Mouse (Mus musculus) liver, embryonic 14.5 days (tissue): Measurements from ENCODE around the gene Pnpla1. TPM values are rescaled to one million over a fixed set of nuclear protein-coding genes. Genes with fewer than 3 reads are reported as not detected.

ENCODE experiments used
- ATAC-seq: fragments of 200-750 bp; cut with Nextera tagmentation; 2 replicates; pipeline ENCODE4 v1.8.0; 2017; ENCODE audit warnings: moderate number of reproducible peaks, mild to moderate bottlenecking, moderate library complexity; ENCODE audit not compliant: insufficient read depth
- DNase-seq, 3 experiments: peaks; one replicate each; pipeline ENCODE4 v3.0.0-alpha.2; 2012 to 2013; ENCODE audit warnings: low read depth in 3 of 3, low spot score in 3 of 3
- H3K27ac ChIP-seq: fragments of 300-500 bp; sonication (generic); 2 replicates; pipeline ENCODE4 v1.5.1; 2014; ENCODE audit warnings: moderate library complexity, mild to moderate bottlenecking, control low read depth, inconsistent platforms
- H3K27me3 ChIP-seq: fragments of 300-500 bp; sonication (generic); 2 replicates; pipeline ENCODE4 v1.6.1; 2014; ENCODE audit warnings: mild to moderate bottlenecking, low read length, moderate library complexity; ENCODE audit not compliant: control insufficient read depth, insufficient read depth
- H3K36me3 ChIP-seq: fragments of 300-500 bp; sonication (generic); replicated peaks from 2 replicates; pipeline ENCODE4 v1.6.1; 2014; ENCODE audit warnings: low read depth; ENCODE audit not compliant: control insufficient read depth, insufficient read depth
- H3K4me1 ChIP-seq, 2 experiments: fragments of 200-500 bp in 1 of 2; fragments of 300-500 bp in 1 of 2; sonication (generic) in 1 of 2; replicated peaks; 2 replicates each; pipeline ENCODE4 v1.6.1; 2012 to 2014; ENCODE audit warnings: antibody characterized with exemption in 1 of 2, inconsistent platforms in 1 of 2, low read length in 1 of 2; ENCODE audit not compliant: control insufficient read depth in 2 of 2, insufficient read depth in 2 of 2
- H3K4me2 ChIP-seq: fragments of 300-500 bp; sonication (generic); 2 replicates; pipeline ENCODE4 v1.6.1; 2014; ENCODE audit warnings: low read depth, mild to moderate bottlenecking, control low read depth, moderate library complexity
- H3K4me3 ChIP-seq, 2 experiments: fragments of 200-500 bp in 1 of 2; fragments of 300-500 bp in 1 of 2; sonication (generic) in 1 of 2; 2 replicates each; pipeline ENCODE4 v1.5.1; 2012 to 2014; ENCODE audit warnings: low read depth in 2 of 2, low read length in 2 of 2, mild to moderate bottlenecking in 2 of 2, control low read depth in 1 of 2, inconsistent platforms in 1 of 2, moderate library complexity in 1 of 2; ENCODE audit not compliant: insufficient read depth in 1 of 2
- H3K9ac ChIP-seq: fragments of 300-500 bp; sonication (generic); replicated peaks from 2 replicates; pipeline ENCODE4 v1.6.1; 2014; ENCODE audit warnings: mild to moderate bottlenecking, control low read depth, moderate library complexity
- H3K9me3 ChIP-seq: fragments of 300-500 bp; sonication (generic); 2 replicates; pipeline ENCODE4 v1.6.1; 2016; ENCODE audit warnings: low read length, mixed read lengths; ENCODE audit not compliant: control insufficient read depth
- CTCF ChIP-seq: IDR thresholded peaks from 2 replicates; pipeline ENCODE4 v1.5.1; 2016; ENCODE audit warnings: antibody characterized with exemption, low read depth, control low read depth
- EP300 ChIP-seq: IDR thresholded peaks from 2 replicates; pipeline ENCODE4 v1.6.1; 2016; ENCODE audit warnings: antibody characterized with exemption, low read depth
- WGBS: fragments of 180-500 bp; shearing (Covaris S2); extraction: QIAGEN DNeasy Blood & Tissue Kit; methylation state at CpG from one replicate; pipeline ENCODE4 v1.1.7; 2014; ENCODE audit not compliant: insufficient replicate concordance; 5-methylcytosine and 5-hydroxymethylcytosine counted together
- polyA plus RNA-seq, 2 experiments: library from polyadenylated mRNA; depleted of rRNA in 1 of 2; stranded (reverse) in 1 of 2; unstranded in 1 of 2; fragments of >200 nt; fragmentation: Nextera tagmentation in 1 of 2; extraction: Ambion mirVana in 1 of 2; gene quantifications; 2 replicates each; pipeline versions ENCODE4 v1.2.1 to v1.2.3; 2012 to 2014

The Pnpla1 gene
- polyA plus RNA-seq, 2 experiments = 0.01 to 0.04 TPM

DNA sequence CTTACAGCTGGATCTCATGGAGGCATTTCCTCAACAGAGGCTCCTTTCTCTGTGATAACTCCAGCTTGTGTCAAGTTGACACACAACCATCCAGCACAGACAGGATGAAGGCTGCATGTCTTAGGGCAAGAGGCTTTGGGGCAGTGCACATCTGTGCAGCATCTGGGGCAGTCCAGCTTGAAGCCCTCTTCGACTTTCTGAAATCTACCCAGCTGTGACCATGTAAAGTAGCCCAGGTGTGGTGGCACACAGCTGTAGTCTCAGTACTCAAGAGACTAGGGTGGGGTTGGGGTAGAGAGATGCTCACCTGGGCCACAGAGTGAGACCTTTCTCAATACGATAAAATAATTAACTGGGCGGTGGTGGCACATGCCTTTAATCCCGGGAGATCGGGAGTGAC lies 39.6 kb downstream of the Pnpla1 start:
- no peak for DNase-seq
- peaks cover 0 to 2% of the 10 kb centered on the region in 2 experiments; a peak in 2 of 4 replicates for H3K4me1 ChIP-seq
- no peaks in the 10 kb centered on the region for H3K27me3 ChIP-seq
- no peak overlapping the region for H3K4me3 ChIP-seq
- TF ChIP-seq EP300 = no peak
- no peak for TF ChIP-seq CTCF
- no peaks in the 10 kb centered on the region for H3K9me3 ChIP-seq
- no peak overlapping the region for H3K9ac ChIP-seq
- WGBS = 76% methylated on average over 5 of the region's 5 CpGs
- no peaks in the 10 kb centered on the region for H3K36me3 ChIP-seq
- no peak overlapping the region for H3K4me2 ChIP-seq
- H3K27ac ChIP-seq = no peak overlapping the region
- ATAC-seq = no peak

DNA sequence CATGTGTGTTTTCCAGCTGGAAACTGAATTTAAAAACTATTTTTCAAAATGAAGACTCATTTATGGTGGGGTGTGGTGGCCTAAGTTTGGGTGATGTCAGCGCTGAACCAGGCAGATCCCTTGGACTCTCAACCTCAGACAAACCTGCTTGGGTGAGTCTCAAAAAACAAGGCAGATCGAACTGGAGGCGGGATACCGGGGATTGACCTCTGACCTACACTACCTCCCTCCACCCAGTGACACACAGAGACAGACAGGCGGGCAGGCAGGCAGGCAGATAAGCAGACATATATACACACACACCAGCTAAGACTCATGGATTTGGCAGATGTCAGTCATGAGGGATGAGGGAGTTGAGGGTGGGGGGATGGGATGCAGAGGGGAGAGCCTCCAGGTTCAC lies 40.0 kb downstream of the Pnpla1 start:
- 60% methylated on average over 5 of the region's 5 CpGs for WGBS
- no peak for DNase-seq
- H3K27me3 ChIP-seq = no peaks in the 10 kb centered on the region
- H3K4me3 ChIP-seq = no peak overlapping the region
- H3K9ac ChIP-seq = no peak overlapping the region
- no peak overlapping the region for H3K4me2 ChIP-seq
- no peak overlapping the region for H3K27ac ChIP-seq
- H3K4me1 ChIP-seq = peaks cover 0 to 2% of the 10 kb centered on the region in 2 experiments; a peak in 2 of 4 replicates
- no peak for ATAC-seq
- no peaks in the 10 kb centered on the region for H3K9me3 ChIP-seq
- TF ChIP-seq CTCF (no peak), EP300 (no peak)
- H3K36me3 ChIP-seq = no peaks in the 10 kb centered on the region

DNA sequence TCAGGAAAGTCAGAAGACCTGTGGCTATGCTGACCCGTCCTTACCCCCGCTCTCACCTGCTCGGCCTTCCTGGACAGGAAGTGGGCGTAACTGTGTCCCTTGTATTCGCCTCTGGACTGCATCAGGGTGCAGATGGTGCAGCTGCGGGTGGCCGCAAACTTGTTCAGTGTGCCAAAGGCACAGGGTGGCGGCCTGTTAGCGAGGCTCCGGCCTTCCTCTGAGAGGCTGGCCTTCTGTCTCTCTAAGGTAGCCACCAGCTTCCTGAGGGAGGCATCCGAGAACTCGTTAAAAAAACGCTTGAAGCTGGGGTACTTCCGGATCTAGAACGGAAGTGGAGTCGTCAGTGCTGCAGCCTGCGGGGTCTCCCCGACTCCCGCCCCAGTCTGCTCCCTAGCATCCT lies 41.2 kb downstream of the Pnpla1 start:
- Histone ChIP-seq H3K9me3 (no peaks in the 10 kb centered on the region), H3K9ac (no peak overlapping the region), H3K4me1 (no peaks in the 10 kb centered on the region; a peak in 1 of 4 replicates), H3K4me2 (no peak overlapping the region), H3K4me3 (no peak overlapping the region), H3K27ac (no peak overlapping the region), H3K36me3 (no peaks in the 10 kb centered on the region), H3K27me3 (no peaks in the 10 kb centered on the region)
- no peak for ATAC-seq
- no peak for DNase-seq
- TF ChIP-seq CTCF (no peak), EP300 (no peak)
- WGBS = 56% methylated on average over 19 of the region's 19 CpGs

DNA sequence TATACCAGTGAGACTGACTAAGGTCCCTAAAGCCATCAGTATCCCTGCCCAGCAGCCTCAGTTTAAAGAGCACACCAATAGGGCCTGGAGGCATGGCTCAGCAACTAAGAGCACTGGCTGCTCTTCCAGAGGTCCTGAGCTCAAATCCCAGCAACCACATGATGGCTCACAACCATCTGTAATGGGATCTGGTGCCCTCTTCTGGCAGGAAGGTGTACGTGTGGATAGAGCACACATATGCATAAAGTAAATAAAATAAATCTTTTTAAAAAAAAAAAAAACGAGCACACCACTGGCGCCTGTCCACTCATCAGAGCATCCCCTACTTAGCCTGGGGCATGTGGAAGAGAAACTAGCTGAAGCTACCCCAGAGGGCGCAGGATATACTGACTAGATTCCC lies 43.3 kb downstream of the Pnpla1 start:
- ATAC-seq = no peak
- 45% methylated on average over 4 of the region's 4 CpGs for WGBS
- TF ChIP-seq EP300 = no peak
- peak; percentile 64 for TF ChIP-seq CTCF

DNA sequence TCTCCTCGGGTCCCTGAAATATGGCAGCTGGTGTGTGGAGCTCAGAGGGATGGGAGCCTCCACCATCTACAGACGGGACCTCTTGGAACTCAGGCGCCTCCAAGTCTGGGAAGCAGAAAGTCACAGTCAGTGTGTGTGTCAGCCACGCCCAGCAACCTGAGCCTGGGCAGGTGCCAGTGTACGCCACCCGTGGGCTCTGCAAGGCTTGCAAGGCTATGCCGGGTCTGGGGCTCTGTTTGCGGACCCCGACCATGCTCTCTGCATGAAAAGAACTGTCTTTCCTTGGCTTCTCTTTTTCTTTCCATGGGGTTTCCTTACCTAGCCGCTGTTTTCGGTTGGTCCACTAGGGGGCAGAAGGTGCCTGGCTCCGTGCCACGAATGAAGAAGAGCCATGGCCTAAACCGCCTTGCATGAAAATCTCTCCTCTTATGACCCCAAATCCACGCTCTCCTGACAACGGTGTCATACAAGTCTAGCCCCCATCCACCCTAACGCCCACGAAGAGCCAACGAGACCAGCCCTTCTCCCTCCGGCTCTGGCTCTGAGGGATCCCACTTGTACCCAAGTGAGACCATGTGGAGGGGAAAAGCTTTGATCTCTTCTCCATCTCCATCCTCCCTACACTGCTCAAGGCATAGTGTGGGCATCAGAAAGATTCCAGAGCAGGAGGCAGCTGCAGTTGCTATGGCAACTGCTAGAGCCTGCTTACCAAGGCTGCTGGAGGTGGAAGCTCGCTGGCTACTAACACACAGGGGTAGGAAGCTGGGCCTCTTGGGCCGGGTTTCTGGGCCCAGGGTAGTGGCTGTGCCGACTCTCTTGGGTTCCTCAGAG lies 46.5 kb downstream of the Pnpla1 start:
- WGBS = 27% methylated on average over 23 of the region's 23 CpGs
- H3K27ac ChIP-seq = no peak overlapping the region
- H3K9me3 ChIP-seq = no peaks in the 10 kb centered on the region
- TF ChIP-seq CTCF (peak; percentile 95), EP300 (no peak)
- ATAC-seq = no peak
- no peaks in the 10 kb centered on the region; a peak in 1 of 4 replicates for H3K4me1 ChIP-seq
- no peaks in the 10 kb centered on the region for H3K36me3 ChIP-seq
- peak in 2 of 3 experiments; percentile 28 to 44 for DNase-seq
- no peak overlapping the region for H3K4me3 ChIP-seq
- H3K4me2 ChIP-seq = no peak overlapping the region
- peaks cover 6% of the 10 kb centered on the region for H3K27me3 ChIP-seq
- H3K9ac ChIP-seq = no peak overlapping the region

More for the DNA sequence above, 43.3 kb downstream of the Pnpla1 start:
- Histone ChIP-seq H3K4me3 (no peak overlapping the region), H3K9me3 (no peaks in the 10 kb centered on the region), H3K4me2 (no peak overlapping the region), H3K9ac (no peak overlapping the region), H3K4me1 (no peaks in the 10 kb centered on the region; a peak in 1 of 4 replicates), H3K36me3 (no peaks in the 10 kb centered on the region), H3K27me3 (no peaks in the 10 kb centered on the region), H3K27ac (no peak overlapping the region)
- no peak for DNase-seq
